Mouse (Mus musculus): ENCODE results near the gene Gm3187.
"Not testable (repeated sequence)": the region's sequence is repeated elsewhere in the genome, so short reads cannot be mapped to it uniquely, and the experiment has no call there.

The Gm3187 gene

GRCm38 (mm10) chr14:5483907-5484306, at the start of gene Gm3187:
Gm3187 (plus strand) TSS chr14:5484207.
- not testable (repeated sequence) for DNase-seq (ENCODE audit: low spot score)

DNA sequence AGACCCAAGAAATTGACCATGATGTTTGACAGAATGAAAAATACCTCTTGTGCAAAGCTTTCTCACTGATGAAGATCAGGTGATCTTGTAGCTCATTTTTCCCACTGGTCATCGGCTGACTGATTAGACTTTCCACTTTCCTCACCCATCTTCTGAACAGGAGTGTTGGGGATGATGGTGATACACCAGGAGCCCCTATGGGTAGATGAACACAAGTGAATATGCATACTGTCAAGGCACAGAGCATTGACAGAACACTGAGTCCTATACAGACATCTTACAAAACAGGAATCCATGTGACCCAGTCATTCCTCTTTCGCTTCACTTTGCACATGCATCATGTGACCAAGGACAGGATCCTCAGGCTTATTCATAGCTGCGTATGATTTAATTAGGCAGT, 28.6 kb upstream of the Gm3187 start, which contains the start of gene Gm3194:
TSS of gene Gm3194 (minus strand) at position 101 of the 400 bp plus-strand sequence.
- not testable (repeated sequence) for DNase-seq (ENCODE audit: low spot score)

GRCm38 (mm10) chr14:5460469-5460868, 23.5 kb upstream of the Gm3187 start:
- DNase-seq (ENCODE audit: low spot score) = not testable (repeated sequence)

DNA sequence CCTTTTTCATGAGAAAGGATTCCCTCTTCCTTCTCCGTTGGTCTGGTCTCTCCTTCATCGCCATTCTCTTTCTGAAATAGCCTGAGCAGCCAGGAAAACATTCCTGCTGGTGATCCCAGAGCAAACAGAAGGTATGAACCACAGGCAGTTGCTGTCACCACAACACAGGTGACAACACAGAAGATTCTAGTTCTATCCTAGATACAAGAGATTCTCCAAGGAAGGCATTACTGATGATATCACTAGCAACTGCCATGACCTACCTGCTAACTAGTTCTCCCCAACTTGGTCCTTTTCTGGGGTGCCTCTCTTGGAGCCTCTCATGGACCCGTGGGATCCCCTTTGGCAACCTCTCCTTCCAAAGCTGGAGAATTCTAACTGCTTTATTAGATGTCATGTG, 6.3 kb upstream of the Gm3187 start, which contains the start of gene Gm8246:
TSS of gene Gm8246 (minus strand) at position 101 of the 400 bp plus-strand sequence.
- not testable (repeated sequence) for DNase-seq (ENCODE audit: low spot score)

DNA sequence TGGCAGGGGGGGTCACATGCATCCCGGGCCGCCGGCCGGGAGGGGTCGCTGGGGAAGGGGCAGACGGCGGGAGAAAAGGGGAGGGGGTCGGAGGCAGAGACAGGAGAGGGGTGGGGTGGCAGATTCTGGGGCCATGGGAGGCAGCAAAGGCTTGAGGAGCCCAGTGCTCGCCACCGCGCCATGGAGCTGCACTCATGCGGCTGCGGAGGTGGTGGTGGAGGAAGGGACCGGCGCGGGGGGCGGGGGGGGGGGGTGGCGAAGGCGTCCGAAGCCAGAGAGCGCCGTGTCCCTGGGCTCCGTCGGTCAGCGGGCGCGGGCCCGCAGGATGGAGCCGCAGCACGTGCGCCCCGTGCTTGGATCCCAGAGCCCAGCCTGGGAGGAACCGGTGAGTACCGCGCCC, 17.4 kb downstream of the Gm3187 start, which contains the start of gene Gm3488:
TSS of gene Gm3488 (plus strand) at position 301 of the 400 bp plus-strand sequence.
- not testable (repeated sequence) for DNase-seq (ENCODE audit: low spot score)

DNA sequence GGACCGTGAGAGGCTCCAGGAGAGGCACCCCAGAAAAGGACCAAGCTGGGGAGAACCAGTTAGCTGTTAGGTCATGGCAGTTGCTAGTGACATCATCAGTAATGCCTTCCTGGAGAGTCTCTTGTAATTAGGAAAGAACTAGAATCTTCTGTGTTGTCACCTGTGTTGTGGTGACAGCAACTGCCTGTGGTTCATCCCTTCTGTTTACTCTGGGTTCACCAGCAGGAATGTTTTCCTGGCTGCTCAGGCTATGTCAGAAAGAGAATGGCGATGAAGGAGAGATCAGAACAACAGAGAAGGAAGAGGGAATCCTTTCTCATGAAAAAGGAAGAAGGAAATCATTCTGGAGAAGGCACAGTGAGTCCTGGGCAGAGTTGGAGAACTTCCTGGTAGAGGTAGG, 54.2 kb downstream of the Gm3187 start, which contains the start of gene Gm3532:
TSS of gene Gm3532 (plus strand) at position 301 of the 400 bp plus-strand sequence.
- not testable (repeated sequence) for DNase-seq (ENCODE audit: low spot score)
